Mouse (Mus musculus) ovary, postnatal 14 days (tissue): ENCODE results near the gene Aldoart2.
"Not testable (repeated sequence)": the region's sequence is repeated elsewhere in the genome, so short reads cannot be mapped to it uniquely, and the experiment has no call there.

Experiments
- DNase-seq: peaks from one replicate; pipeline ENCODE4 v3.0.0; 2022; ENCODE audit warnings: low spot score

The Aldoart2 gene

DNA sequence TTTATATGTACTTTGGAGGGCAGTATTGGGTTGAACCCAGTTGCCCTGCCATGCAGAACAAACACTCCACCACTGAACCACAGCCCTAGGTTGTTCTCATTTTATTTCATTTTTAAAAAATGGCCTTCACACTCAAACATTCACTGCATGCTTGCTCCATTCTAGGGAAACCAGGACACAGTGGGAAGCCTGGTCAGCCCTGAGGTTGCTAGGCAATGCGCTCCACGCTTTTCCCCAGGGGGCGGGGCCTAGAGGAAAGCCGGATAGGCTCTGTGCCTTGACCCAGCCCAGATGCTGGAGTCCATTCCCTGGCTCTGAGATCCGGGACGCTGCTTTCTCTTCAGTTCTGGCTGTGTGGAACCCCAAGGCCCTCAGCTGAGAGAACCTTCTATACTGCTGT is 8.8 kb downstream of the Aldoart2 start:
- DNase-seq, result no peak

DNA sequence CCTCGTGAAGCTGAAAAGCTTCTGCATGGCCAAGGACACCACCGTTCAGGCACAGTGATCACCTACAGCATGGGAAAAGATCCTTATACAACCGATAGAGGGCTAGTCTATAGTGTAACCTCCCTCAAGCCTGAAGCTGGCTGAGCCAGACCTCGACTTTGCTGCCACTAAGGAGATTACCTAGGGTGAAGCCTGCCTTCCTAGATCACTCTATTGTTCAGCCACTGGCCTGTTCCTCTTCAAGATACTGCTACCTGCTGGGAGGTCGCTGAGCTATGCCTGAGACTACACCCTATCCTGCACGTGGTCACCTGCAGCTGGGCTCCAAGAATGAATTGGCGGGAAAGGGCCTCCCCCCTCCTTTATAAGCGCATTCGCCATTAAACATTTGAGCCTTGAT is 21.9 kb downstream of the Aldoart2 start:
- DNase-seq, result not testable (repeated sequence)

DNA sequence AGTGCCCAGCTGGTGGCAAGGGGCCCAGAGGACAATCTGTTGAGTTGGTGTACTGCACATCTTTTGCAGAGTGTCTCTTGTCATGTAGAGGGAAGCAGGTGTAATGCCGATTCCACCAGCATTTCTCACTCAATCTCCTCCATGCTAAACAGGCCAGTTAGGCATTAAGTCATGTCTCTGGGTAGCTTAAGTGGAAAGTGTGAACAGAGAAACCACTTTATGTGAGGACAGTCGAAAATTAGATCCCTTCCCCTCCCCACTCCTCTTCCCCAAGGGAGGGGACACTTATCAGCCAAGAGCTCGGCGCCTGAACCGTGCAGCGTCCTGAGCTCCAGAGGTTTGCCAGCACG is 33.5 kb downstream of the Aldoart2 start:
- no peak for DNase-seq

DNA sequence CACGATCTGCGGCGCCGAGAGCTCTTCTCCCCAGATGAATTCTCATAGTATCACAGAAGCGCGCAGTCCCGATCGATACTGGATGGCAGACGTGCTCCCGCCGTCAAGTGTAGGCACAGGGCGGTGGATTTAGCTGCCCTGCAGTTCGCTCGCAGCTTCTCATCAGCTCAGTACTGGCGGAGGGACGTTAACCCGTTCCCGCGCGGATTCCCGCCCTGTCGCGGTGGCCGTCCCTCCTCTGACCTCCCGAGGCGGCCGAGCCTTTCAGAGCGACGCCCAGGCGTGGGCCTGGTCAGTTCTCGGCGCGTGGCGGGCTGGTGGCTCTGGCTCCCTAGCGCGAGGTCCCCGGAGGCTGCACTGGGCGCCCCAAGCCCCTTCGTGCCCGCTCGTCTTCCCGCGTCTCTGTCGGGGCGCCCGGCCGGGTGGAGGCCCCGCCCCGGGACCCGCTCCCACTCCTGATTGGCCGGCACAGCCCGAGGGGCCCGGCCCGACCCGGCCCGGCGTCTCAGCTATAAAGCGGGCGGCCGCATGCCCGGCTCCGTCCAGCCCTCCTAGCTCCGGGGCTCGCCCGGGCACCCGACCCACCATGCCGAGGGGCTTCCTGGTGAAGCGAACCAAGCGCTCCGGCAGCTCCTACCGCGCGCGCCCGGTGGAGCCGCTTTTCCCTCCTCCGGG is 34.0 kb downstream of the Aldoart2 start, which contains the start of gene Insm2:
TSS of gene Insm2 (plus strand) at position 541 of the 675 bp plus-strand sequence.
- DNase-seq, result peak; percentile 1

DNA sequence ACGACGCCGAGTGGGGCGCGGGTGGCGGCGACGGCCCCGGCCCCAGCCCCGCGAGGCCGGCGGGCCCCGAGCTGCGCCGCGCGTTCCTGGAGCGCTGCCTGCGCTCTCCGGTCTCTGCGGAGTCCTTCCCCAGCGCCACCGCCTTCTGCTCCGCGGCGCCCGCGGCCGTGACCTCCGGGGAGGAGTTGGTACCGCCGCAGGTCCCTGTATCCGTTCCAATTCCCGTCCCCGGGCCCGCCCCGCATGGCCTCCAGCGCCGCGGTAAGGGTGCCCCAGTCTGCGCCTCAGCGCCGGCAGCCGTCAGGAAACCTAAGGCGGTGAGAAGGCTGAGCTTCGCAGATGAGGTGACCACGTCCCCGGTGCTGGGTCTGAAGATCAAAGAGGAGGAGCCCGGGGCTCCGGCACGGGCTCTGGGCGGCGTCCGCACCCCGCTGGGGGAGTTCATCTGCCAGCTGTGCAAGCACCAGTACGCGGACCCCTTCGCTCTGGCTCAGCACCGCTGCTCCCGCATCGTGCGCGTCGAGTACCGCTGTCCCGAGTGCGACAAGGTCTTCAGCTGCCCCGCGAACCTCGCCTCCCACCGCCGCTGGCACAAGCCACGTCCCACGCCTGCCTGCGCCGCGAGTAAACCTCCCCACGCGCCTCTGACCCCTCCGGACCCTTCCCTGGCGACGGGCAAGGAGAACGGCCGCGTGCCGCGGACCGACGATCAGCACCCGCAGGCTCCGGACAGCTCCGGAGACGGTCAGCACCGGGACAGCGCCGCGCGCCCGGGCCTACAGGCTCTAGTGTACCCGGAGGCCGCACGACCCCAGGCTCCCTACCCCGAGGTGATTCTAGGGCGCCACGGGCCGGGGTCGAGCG is 34.8 kb downstream of the Aldoart2 start:
- peak; percentile 77 for DNase-seq

DNA sequence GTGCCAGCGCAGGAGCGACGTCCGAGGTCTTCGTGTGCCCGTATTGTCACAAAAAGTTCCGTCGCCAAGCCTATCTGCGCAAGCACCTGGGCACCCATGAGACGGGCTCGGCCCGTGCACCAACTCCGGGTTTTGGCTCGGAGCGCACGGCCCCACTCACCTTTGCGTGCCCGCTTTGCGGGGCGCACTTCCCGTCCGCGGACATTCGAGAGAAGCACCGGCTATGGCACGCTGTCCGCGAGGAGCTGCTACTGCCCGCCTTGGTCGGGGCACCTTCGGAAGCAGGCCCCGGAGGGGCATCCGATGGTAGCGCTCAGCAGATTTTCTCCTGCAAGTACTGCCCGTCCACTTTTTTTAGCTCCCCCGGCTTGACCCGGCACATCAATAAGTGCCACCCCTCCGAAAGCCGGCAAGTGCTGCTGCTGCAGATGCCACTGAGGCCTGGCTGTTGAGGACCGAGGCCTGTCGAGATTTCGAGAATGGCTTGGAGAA is 35.5 kb downstream of the Aldoart2 start:
- DNase-seq, result no peak

DNA sequence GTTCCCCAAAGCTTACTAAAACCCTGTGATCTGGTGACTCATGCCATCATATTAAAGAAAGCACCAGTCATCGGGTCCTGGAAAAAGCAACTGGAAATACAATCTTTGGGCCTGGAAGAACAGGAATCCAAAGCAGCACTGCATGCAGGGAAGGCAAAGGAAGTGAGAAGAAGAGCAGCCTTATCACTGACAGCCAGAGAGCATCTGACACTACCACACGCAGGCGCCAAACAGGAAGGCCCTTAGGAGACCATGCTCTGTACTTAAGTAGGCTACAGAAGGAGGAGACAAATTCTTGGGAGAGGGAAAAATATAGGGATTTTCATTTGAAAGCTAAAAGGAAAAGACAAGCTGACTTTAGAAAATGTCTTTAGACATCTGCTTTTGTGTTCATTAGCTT is 39.4 kb downstream of the Aldoart2 start:
- DNase-seq, result no peak

DNA sequence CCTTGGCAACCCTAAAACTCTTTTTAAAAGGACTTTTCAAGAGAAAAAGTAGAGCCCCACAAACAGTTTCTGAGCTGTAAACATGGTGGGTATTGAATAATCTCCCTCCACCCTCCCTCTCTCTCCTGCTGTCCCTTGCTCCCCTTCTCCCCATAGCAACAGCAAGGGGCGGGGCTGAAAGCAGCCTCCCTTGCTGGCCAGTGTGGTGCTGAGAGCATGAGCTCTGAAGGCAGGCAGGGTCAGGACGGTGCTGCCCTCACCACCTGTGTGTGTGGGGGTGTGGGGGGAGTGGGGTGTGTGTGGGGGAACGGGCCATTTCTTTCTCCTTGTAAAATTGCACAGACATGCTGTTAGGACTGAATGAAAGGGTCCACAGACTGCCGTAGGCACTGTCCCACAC is 42.9 kb downstream of the Aldoart2 start:
- no peak for DNase-seq

DNA sequence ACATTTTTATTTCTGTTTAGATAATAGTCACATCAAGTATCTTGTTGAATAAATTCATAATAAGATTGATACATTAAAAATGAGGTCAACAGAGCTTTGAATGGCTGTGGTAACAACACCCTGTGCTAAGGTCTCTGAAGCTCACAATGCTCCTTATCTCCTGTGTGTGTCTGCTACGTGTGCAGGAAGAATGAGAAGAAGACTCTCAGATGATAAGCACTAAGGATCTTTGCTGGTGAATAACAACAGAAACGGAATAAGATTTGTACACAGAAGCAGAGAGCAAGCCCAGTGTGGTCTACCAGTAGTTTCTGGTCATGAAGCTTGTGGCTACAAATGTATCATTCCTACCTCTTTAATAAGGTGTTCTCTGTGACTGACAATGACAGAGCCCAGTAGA is 45.8 kb downstream of the Aldoart2 start:
- no peak for DNase-seq
